Mouse (Mus musculus): ENCODE measurements around the gene Tbk1. TPM values are rescaled to one million over a fixed set of nuclear protein-coding genes. Genes with fewer than 3 reads are reported as not detected.
A peak's percentile ranks its signal among the peaks of the same experiment; 100 is the strongest.

The Tbk1 gene
- total and polyA plus RNA-seq, 3 experiments, result 7.2 to 15.6 (median 14.9) TPM

DNA sequence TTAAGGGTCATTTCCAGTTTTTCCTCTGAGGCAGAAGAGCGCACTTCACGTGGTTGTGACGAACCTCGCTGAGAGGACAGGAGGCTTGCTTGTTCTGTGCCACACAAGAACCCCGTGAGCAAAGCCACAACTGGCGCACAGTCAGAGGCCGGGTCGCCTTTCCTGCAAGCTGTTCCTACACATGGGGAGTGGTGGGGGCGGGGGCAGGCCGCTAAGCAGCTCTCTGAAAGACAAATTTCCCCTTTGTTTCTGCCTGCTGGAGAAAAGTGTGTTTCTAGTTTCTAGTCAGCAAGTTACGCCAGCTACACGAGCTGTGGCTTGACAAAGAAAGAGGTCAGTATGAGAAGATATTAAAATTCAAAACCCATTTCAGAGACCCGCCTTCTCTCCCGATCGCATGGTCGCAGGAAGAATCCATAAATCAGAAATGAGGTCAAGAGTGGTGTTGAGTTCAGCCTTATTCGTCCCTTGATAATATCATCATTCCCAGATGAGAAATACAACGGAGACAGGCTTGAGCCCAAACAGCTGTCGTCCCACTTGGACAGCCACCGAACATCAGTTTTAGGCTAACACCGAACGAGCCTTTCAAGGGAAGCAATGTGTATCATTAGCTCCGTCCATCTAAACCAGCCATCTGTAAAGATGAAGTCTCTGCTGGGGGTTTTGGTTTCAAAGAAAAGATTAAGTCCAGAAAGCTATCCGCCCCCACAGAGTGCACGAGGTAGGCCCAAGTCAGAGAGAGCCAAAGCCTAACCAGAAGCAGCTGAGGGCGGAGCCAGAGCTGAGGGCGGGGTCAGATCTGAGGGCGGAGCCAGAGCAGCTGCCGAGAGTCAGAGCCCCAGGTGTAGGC, 79.6 kb downstream of the Tbk1 start:
- peaks cover 2% of the 10 kb centered on the region for H3K4me1 ChIP-seq (ENCODE audit: control insufficient read depth, insufficient read depth, low read length)
- no peaks in the 10 kb centered on the region for H3K36me3 ChIP-seq (ENCODE audit: control insufficient read depth, insufficient read depth, low read length)
- peak overlapping the region; percentile 26; the same call in 1 of the 2 replicates for H3K27ac ChIP-seq
- no peak overlapping the region for H3K9ac ChIP-seq (ENCODE audit: low read depth, low read length)
- DNase-seq, result peak; percentile 75 to 78
- H3K79me2 ChIP-seq (replicated peaks; ENCODE audit: control insufficient read depth, insufficient read depth, low read length), result no peaks in the 10 kb centered on the region
- intact Hi-C loops (cut with DNase I), result no loop called here
- TF ChIP-seq EP300 (IDR thresholded peaks at IDR 0.05; ENCODE audit: insufficient read depth, low read depth, low read length) (no peak), POLR2A (IDR thresholded peaks at IDR 0.05; ENCODE audit: insufficient read depth, low read depth, low read length) (no peak), CTCF (IDR thresholded peaks at IDR 0.05) (no peak)
- 59% methylated on average over 29 of the region's 29 CpGs for WGBS
- H3K4me3 ChIP-seq, result no peak overlapping the region
- H3K27me3 ChIP-seq (ENCODE audit: control insufficient read depth, insufficient read depth, low read length), result no peaks in the 10 kb centered on the region

GRCm38 (mm10) chr10:121505929-121506328, 80.7 kb downstream of the Tbk1 start:
- Histone ChIP-seq H3K9ac (ENCODE audit: low read depth, low read length) (no peak overlapping the region), H3K27ac (peak overlapping the region; percentile 5), H3K36me3 (ENCODE audit: control insufficient read depth, insufficient read depth, low read length) (no peaks in the 10 kb centered on the region), H3K79me2 (replicated peaks; ENCODE audit: control insufficient read depth, insufficient read depth, low read length) (no peaks in the 10 kb centered on the region), H3K27me3 (ENCODE audit: control insufficient read depth, insufficient read depth, low read length) (no peaks in the 10 kb centered on the region), H3K4me1 (ENCODE audit: control insufficient read depth, insufficient read depth, low read length) (peaks cover 3% of the 10 kb centered on the region), H3K4me3 (peak overlapping the region; percentile 54; the same call in 1 of the 2 replicates)
- intact Hi-C loops (cut with DNase I), result no loop called here
- DNase-seq, result no peak
- WGBS, result 53% methylated on average over 7 of the region's 7 CpGs
- TF ChIP-seq CTCF (IDR thresholded peaks at IDR 0.05), result no peak
- no peak for TF ChIP-seq POLR2A (IDR thresholded peaks at IDR 0.05; ENCODE audit: insufficient read depth, low read depth, low read length)
- TF ChIP-seq EP300 (IDR thresholded peaks at IDR 0.05; ENCODE audit: insufficient read depth, low read depth, low read length), result no peak

DNA sequence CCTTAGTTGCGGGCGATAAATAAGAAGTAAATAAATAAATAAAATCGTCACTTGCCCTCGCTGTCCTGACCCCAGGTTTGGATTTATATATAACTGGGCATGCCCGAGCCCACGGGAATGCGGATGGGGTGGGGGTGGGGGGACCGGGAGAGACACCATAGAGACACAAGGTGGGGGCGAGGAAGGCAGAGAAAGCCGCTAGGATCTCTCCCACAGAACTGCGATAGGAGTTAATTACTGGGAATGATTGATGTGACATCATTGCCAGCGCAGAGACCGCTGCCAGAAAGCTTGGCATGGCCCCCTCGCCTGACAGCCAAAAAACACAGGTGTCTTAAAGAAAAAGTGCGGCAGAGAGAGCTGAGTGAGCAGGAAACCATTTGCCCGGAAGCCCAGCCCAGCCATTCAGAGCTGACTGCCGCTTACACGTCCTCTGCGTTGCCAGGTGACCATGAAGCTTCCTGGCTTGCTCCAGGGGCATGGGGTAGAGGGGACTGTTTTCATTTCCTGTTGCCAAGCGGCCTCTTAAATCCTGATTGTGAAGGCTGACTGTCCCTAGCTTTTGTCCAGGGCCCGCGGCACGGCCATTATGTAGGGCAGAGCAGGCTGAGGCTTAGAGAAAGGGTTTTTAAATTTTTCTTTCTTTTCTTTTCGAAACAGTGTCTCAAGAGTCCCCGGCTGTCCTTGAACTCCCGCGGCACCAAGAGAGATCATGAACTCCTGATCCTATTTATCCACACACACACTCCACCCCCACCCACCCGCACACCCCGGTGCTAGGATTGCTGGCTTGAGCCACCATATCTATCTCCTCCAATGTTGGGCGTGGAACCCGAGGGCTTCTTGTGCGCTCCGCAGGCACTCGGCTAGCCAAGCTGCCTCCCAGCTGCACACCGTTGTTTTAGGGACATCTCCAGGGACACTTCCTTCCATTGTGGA, 81.3 kb downstream of the Tbk1 start:
- H3K9ac ChIP-seq (ENCODE audit: low read depth, low read length), result peak overlapping the region; percentile 33; the same call in 1 of the 2 replicates
- intact Hi-C loops (cut with DNase I), result no loop called here
- 16% methylated on average over 35 of the region's 35 CpGs for WGBS

GRCm38 (mm10) chr10:121501160-121501559, 85.4 kb downstream of the Tbk1 start:
- Histone ChIP-seq H3K36me3 (ENCODE audit: control insufficient read depth, insufficient read depth, low read length) (no peaks in the 10 kb centered on the region), H3K9ac (ENCODE audit: low read depth, low read length) (no peak overlapping the region), H3K27me3 (ENCODE audit: control insufficient read depth, insufficient read depth, low read length) (no peaks in the 10 kb centered on the region), H3K4me3 (no peak overlapping the region), H3K4me1 (ENCODE audit: control insufficient read depth, insufficient read depth, low read length) (peaks cover 13% of the 10 kb centered on the region), H3K79me2 (replicated peaks; ENCODE audit: control insufficient read depth, insufficient read depth, low read length) (no peaks in the 10 kb centered on the region), H3K27ac (no peak overlapping the region; the same call in 1 of the 2 replicates)
- TF ChIP-seq CTCF (IDR thresholded peaks at IDR 0.05) (no peak), POLR2A (IDR thresholded peaks at IDR 0.05; ENCODE audit: insufficient read depth, low read depth, low read length) (no peak), EP300 (IDR thresholded peaks at IDR 0.05; ENCODE audit: insufficient read depth, low read depth, low read length) (no peak)
- 59% methylated on average over 5 of the region's 5 CpGs for WGBS
- intact Hi-C loops (cut with DNase I), result no loop called here
- peak in 1 of 2 experiments; percentile 24 for DNase-seq

More for the DNA sequence above, 81.3 kb downstream of the Tbk1 start:
- DNase-seq, result peak; percentile 72 to 85
- peak overlapping the region; percentile 54 for H3K4me3 ChIP-seq
- no peaks in the 10 kb centered on the region for H3K36me3 ChIP-seq (ENCODE audit: control insufficient read depth, insufficient read depth, low read length)
- no peaks in the 10 kb centered on the region for H3K79me2 ChIP-seq (replicated peaks; ENCODE audit: control insufficient read depth, insufficient read depth, low read length)
- peaks cover 2% of the 10 kb centered on the region for H3K4me1 ChIP-seq (ENCODE audit: control insufficient read depth, insufficient read depth, low read length)
- H3K27me3 ChIP-seq (ENCODE audit: control insufficient read depth, insufficient read depth, low read length), result no peaks in the 10 kb centered on the region
- peak overlapping the region; percentile 5 for H3K27ac ChIP-seq
- 0 out of 2 replicates have a peak, but pooled peaks have one; percentile 20 for TF ChIP-seq EP300 (IDR thresholded peaks at IDR 0.05; ENCODE audit: insufficient read depth, low read depth, low read length)
- no peak for TF ChIP-seq POLR2A (IDR thresholded peaks at IDR 0.05; ENCODE audit: insufficient read depth, low read depth, low read length)
- no peak for TF ChIP-seq CTCF (IDR thresholded peaks at IDR 0.05)

GRCm38 (mm10) chr10:121500034-121500433, 86.6 kb downstream of the Tbk1 start:
- TF ChIP-seq CTCF (IDR thresholded peaks at IDR 0.05), result peak; percentile 47
- TF ChIP-seq EP300 (IDR thresholded peaks at IDR 0.05; ENCODE audit: insufficient read depth, low read depth, low read length), result no peak
- Histone ChIP-seq H3K4me3 (no peak overlapping the region), H3K27me3 (ENCODE audit: control insufficient read depth, insufficient read depth, low read length) (no peaks in the 10 kb centered on the region), H3K36me3 (ENCODE audit: control insufficient read depth, insufficient read depth, low read length) (no peaks in the 10 kb centered on the region), H3K27ac (no peak overlapping the region), H3K4me1 (ENCODE audit: control insufficient read depth, insufficient read depth, low read length) (peaks cover 13% of the 10 kb centered on the region), H3K79me2 (replicated peaks; ENCODE audit: control insufficient read depth, insufficient read depth, low read length) (no peaks in the 10 kb centered on the region), H3K9ac (ENCODE audit: low read depth, low read length) (no peak overlapping the region)
- 43% methylated on average over 5 of the region's 5 CpGs for WGBS
- no peak for DNase-seq
- intact Hi-C loops (cut with DNase I), result no loop called here

All from heart, adult 2 months (tissue).